Mouse (Mus musculus): ENCODE data around the gene Slfn8.
A peak's percentile ranks its signal among the peaks of the same experiment; 100 is the strongest.
"Not testable (repeated sequence)": the region's sequence is repeated elsewhere in the genome, so short reads cannot be mapped to it uniquely, and the experiment has no call there.

Gene Slfn8

GRCm38 (mm10) chr11:83020621-83021020 is at the start of gene Slfn8:
TSS of gene Slfn8 (minus strand) at chr11:83020810.
- no peak for DNase-seq

GRCm38 (mm10) chr11:83067982-83068694 is 47.5 kb upstream of the Slfn8 start:
- no peak for DNase-seq

GRCm38 (mm10) chr11:83066640-83067531 is 46.3 kb upstream of the Slfn8 start:
- no peak for DNase-seq

- DNase-seq: no peak
Observed at GRCm38 (mm10) chr11:83065441-83066344, 45.1 kb upstream of the Slfn8 start.

- no peak for DNase-seq
Observed at GRCm38 (mm10) chr11:83064946-83065345, 44.3 kb upstream of the Slfn8 start, which contains the start of gene Slfn2. TSS of gene Slfn2 (plus strand) at chr11:83065112.

- DNase-seq: no peak
Observed at GRCm38 (mm10) chr11:83063941-83064349, 43.3 kb upstream of the Slfn8 start.

- DNase-seq: no peak
Observed at GRCm38 (mm10) chr11:83063126-83063525, 42.5 kb upstream of the Slfn8 start.

- DNase-seq: no peak
Observed at GRCm38 (mm10) chr11:83061806-83062205, 41.2 kb upstream of the Slfn8 start.

GRCm38 (mm10) chr11:83060412-83061020 is 39.9 kb upstream of the Slfn8 start:
- no peak for DNase-seq

GRCm38 (mm10) chr11:83057863-83058262 is 37.3 kb upstream of the Slfn8 start:
- peak; percentile 48 for DNase-seq

GRCm38 (mm10) chr11:83045642-83046041 is 25.0 kb upstream of the Slfn8 start:
- DNase-seq: no peak

- no peak for DNase-seq
Observed at GRCm38 (mm10) chr11:83043891-83044290, 23.3 kb upstream of the Slfn8 start.

GRCm38 (mm10) chr11:83041000-83041399 is 20.4 kb upstream of the Slfn8 start:
- no peak for DNase-seq

GRCm38 (mm10) chr11:83040325-83040724 is 19.7 kb upstream of the Slfn8 start:
- DNase-seq: no peak

- DNase-seq: no peak
Observed at GRCm38 (mm10) chr11:83039796-83040195, 19.2 kb upstream of the Slfn8 start.

GRCm38 (mm10) chr11:83039156-83039555 is 18.5 kb upstream of the Slfn8 start:
- no peak for DNase-seq

GRCm38 (mm10) chr11:83038686-83039085 is 18.1 kb upstream of the Slfn8 start:
- not testable (repeated sequence) for DNase-seq

GRCm38 (mm10) chr11:83019561-83020519 is 770 bp downstream of the Slfn8 start:
- DNase-seq: not testable (repeated sequence)

- DNase-seq: no peak
Observed at GRCm38 (mm10) chr11:83016093-83016492, 4.5 kb downstream of the Slfn8 start.

GRCm38 (mm10) chr11:83013356-83013755 is 7.3 kb downstream of the Slfn8 start:
- DNase-seq: no peak

All from right cerebral cortex, postnatal 4 days (tissue).